Mouse (Mus musculus) CD8-positive naive resting alpha-beta T cell, adult 2 months (primary cell): ENCODE data around the gene Tatdn3.

Experiments
- DNase-seq, 2 experiments: peaks; one replicate each; pipeline ENCODE4 v3.0.0; 2022; ENCODE audit warnings: low read depth in 2 of 2, low spot score in 2 of 2

Tatdn3 gene

GRCm38 (mm10) chr1:191075199-191075883, 12.6 kb upstream of the Tatdn3 start:
- DNase-seq = no peak

- no peak for DNase-seq
Measured at GRCm38 (mm10) chr1:191073486-191073885, 10.8 kb upstream of the Tatdn3 start.

- no peak for DNase-seq
Measured at GRCm38 (mm10) chr1:191073001-191073400, 10.3 kb upstream of the Tatdn3 start.

- no peak for DNase-seq
Measured at GRCm38 (mm10) chr1:191072329-191072913, 9.7 kb upstream of the Tatdn3 start.

GRCm38 (mm10) chr1:191071613-191072012, 8.9 kb upstream of the Tatdn3 start:
- DNase-seq = no peak

- no peak for DNase-seq
Measured at GRCm38 (mm10) chr1:191070259-191070658, 7.5 kb upstream of the Tatdn3 start.

DNA sequence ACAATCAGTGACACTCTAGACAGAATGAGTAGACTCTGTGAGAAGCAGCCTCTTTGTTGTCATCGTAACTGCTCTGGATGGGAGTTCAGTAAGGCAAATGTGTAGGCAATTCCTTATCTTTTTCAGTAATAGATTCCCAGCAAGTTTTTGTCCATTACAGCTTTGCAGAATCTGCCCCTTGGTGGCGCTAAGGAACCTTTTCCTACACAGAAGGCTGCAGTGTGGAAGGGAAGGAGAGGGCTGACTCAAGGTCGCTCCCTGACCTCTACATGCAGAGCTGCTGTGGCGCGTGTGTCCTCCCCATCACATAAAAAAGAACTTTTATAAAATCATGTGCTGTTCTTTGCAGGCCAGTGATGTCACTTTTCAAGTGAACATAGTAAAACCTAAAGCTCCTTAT, 5.6 kb upstream of the Tatdn3 start:
- DNase-seq = no peak

GRCm38 (mm10) chr1:191065188-191065587, 2.5 kb upstream of the Tatdn3 start:
- DNase-seq = no peak

- no peak for DNase-seq
Measured at GRCm38 (mm10) chr1:191064535-191064934, 1.8 kb upstream of the Tatdn3 start.

GRCm38 (mm10) chr1:191063700-191064099, 968 bp upstream of the Tatdn3 start:
- no peak for DNase-seq

DNA sequence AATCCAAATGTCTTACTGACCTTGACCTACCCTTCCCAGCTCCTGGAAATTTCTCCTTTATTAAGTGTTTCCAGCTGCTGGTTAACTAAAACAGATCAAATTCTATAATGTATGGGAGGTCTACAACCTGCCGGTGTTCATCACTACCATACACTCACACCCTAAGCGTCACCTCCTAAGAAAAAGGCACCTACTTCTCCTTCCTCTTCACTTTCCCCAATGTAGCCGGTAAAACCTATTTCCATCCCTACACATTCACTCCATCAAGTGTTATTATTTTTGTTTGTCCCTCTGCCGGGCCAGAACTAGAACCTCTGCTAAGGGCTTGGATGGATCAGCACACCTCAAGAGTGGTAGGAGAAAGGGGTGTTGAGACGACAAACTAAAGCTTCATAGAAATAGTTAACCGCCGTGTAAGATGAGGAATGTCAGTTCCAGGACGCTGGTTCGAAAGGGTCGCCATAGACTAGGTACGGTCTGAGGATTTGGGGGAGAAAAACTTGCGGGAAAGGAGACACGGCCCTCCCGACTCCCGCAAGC, 421 bp downstream of the Tatdn3 start:
- DNase-seq = no peak

DNA sequence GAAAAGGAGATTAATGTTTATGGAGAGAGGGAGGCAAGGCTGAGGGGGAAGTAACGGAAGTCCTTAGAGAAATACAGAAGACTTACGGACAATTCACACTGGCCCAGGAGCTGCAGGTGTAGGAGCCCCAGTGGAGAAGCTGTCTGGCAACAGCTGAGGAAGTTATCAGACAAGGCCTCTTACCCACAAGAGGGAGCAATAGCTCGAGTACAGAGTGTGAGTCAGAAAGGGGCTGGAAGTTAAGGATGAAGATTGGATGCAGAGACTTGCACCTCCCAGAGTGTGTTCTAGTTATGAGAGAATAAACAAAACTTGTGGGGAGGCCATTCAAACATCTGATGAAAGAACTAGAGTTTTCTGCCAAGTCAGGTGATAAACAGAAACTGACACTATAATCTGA, 5.3 kb downstream of the Tatdn3 start:
- no peak for DNase-seq

DNA sequence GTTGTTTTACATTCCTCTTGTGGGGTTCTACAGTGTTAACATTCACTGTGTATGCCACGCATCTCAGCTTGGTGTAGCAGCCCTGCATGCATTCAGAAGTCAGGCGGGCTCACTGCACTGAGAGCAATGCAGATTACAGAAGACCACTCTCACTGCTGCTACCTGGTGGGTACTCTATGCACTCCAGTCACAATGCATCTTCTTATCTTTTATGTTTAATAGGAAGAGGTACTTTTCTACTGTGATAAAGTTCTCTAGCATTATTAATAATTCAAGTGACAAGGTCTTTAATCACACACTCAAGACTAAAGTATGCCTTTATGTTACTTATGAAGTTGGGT, 7.2 kb downstream of the Tatdn3 start:
- DNase-seq = no peak

GRCm38 (mm10) chr1:191054870-191055532, 7.7 kb downstream of the Tatdn3 start:
- DNase-seq = no peak

DNA sequence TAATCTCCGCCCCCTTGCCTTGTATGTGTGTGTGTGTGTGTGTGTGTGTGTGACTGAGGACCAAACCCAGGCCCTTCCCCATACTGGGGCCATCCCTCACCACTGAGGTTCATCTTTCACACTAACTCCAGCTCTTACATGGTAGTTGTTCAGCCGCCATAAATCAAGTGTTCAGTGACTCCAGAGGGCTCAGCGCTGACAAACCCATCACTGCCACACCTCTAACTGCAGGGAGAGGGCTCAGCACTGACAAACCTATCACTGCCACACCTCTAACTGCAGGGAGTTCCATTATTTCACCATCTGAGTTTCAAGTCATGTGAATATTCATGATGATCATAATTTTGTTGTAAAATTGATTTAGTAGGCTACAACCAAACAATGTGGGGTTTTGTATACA, 9.2 kb downstream of the Tatdn3 start:
- no peak for DNase-seq

DNA sequence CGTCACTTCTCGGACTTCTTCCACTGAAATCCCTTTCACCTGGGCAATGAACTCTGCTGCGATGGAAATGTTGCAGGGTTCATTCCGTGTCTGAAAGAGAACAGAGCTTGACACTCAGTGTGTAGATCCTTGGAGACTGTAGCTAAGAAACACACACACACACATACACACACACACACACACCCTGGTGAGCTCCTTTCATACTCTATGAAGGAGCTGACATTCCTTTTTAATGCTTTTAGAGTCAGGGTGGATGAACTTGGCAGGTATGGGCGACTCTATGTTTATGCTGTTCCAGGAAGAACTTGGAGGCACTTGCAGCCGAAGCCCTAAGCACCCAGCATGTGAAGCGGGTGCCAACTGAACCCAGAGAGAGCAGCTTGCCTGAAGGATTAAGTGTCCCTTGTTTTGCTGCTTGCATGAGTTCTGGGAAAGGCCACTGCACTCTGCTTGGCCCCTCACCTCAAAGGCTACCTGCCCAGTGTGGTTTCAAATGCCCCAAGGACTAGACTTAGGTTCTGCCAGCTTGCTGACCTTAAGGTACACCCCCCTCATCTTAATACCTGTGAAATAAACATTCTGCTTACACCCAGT, 16.4 kb downstream of the Tatdn3 start:
- no peak for DNase-seq

DNA sequence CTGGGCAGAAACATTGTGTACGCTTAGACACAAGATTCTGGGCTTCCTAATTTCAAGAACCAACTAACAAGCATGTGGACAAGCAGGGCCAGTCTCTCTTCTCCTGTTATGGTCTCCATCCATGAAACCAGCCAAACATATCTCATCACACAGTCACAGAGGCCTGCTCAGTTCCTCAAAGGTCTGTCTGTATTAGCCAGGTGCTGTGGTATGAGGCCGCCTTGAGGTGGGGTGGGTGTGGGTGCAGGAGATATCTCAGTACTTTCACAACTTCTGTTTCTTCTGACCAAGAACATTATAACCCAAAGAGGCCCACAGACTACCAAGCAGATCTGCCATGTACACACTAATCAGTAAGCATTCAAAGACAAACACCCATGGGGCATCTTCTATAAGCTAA, 17.5 kb downstream of the Tatdn3 start:
- DNase-seq = no peak

DNA sequence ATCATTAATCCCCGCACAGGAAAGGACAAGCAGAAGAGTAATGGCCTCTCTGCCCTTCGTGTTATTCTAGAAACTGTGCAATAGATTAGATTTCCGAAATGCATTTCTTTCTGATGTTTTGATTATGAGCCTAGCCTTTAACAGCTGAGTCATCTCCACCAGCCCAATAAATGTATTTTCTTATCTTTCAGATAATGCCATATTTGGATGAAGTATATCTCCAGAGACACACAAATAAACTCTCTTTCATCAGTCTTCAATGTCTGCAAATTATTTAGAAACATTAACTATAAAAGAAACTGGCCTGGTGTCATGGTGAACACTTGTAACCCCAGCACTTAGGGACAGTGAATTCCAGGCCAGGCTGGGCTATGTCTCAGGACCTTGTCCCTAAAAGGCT, 20.0 kb downstream of the Tatdn3 start:
- no peak for DNase-seq

DNA sequence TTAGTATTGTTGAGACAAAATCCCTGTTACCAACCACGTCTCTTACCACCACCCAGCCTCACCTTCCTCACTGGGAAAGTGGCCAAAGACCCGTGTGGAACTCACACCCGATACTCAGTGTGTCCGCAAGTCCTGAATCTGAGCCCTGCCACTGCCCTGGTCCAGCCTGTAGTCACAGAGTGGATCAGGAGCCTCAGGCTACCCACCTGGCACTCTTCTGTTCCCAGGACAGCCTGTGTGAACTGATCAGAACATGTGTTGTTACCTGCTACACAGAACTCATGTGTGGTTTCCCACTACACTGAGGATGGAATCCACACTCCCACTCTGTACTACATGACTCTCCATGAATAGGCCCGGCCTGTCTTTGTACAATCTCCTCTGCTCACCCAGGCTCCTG, 20.6 kb downstream of the Tatdn3 start:
- DNase-seq = no peak

DNA sequence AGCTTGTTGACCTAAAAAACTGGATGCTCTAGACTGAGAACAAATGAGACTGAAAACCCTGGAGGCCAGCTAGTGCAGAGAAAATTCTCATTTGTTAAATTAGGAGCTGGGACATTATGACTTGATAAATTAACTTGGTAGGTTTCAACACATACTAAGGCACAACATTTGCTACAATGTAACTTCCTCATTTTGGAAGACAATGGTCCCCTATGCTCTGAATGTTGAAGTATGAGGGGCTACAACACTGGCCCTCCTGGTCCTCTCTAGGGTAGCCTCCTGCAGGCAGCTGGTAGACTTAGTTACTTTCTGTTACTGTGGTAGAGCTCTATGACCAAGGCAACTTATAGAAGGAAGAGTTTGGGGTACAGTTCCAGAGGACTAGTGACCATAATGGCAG, 21.4 kb downstream of the Tatdn3 start:
- DNase-seq = no peak

- no peak for DNase-seq
Measured at GRCm38 (mm10) chr1:191037999-191038398, 24.7 kb downstream of the Tatdn3 start.
